Mouse (Mus musculus): ENCODE measurements at regions not wholly inside any gene's neighbourhood (a gene's known extent, or its start where the extent isn't known, plus 50 kb on each side); places are given as distances from the start of the nearest gene placed in this dataset.

GRCm38 (mm10) chr10:54601993-54602392, 525.6 kb upstream of the Man1a start:
- DNase-seq (ENCODE audit: extremely low spot score in 1 of 2, low spot score in 1 of 2), result no peak

GRCm38 (mm10) chr10:54595072-54595471, 518.7 kb upstream of the Man1a start:
- no peak for DNase-seq (ENCODE audit: extremely low spot score in 1 of 2, low spot score in 1 of 2)

DNA sequence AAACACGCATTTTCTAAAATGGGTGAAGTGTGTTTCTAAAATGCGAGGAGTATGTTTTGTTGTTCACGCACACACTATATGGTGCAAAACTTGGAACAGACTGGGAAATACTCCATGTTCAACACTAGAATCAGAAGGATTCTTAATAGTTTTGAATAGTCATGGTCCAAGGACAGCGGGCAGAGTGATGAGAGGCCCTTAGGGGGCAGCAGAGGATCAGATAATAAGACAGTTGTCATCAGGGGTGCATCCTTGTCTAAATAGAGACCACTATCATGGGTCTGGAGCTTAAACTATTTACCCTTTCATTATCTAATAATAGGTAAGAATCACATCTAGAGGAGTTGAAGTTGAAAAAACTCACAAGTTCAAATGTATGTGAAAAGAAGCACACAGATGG, 482.2 kb upstream of the Man1a start:
- peak in 1 of 2 experiments; percentile 37 for DNase-seq (ENCODE audit: extremely low spot score in 1 of 2, low spot score in 1 of 2)

DNA sequence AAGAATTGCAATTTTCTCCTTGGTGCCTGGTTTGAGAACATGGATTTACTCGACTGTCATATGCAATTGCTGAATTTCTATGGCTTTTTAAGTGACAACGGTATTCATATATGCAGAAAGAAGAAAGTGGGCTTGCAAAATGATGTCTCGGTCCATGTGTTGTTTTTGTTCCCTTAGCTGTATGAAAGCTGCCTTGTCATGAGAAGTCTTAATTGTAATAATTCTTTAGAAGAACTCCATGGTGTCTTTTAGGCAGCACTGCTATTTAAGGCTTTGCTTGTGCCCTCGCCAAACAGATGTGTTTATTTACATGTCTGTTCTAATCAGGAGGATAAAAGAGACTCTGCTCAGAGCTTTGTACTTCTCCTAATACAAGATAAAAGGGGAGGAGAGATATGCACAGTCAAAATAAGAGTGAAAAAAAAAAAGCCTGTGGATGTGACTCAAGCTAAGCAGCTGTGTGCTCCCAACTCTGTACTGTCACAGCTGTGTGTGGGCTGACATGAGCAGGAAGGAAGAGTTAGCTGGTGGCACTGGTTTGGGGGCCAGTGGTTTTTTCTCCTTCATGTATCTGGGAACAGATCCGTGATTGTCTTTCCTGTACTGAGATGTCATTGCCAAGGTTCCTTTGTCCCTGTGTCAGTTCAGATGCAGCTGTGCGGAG, 475.5 kb upstream of the Man1a start:
- peak in 1 of 2 experiments; percentile 54 for DNase-seq (ENCODE audit: extremely low spot score in 1 of 2, low spot score in 1 of 2)

DNA sequence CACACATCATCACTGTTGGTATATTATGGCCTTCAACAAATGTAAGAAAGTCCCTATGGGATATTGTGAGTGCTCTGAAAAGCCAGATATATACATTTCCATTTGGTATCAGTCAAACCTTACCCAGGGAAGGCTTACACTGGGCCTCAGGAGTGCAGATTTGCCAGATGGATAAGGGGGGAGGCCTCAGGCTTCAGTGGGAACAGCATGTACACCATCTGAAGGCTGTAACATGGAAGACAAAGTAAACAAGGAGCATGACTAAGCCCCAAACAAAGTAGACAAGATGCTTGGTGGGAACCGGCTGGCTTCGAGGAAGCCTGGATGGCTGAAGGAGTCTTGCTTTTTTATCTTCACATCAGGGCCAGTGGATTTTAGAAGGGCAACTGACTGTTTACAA, 474.3 kb upstream of the Man1a start:
- no peak for DNase-seq (ENCODE audit: extremely low spot score in 1 of 2, low spot score in 1 of 2)

- no peak for DNase-seq (ENCODE audit: extremely low spot score in 1 of 2, low spot score in 1 of 2)
Measured at GRCm38 (mm10) chr10:54548977-54549376, 472.6 kb upstream of the Man1a start.

- no peak for DNase-seq (ENCODE audit: extremely low spot score in 1 of 2, low spot score in 1 of 2)
Measured at GRCm38 (mm10) chr10:54548526-54548925, 472.1 kb upstream of the Man1a start.

DNA sequence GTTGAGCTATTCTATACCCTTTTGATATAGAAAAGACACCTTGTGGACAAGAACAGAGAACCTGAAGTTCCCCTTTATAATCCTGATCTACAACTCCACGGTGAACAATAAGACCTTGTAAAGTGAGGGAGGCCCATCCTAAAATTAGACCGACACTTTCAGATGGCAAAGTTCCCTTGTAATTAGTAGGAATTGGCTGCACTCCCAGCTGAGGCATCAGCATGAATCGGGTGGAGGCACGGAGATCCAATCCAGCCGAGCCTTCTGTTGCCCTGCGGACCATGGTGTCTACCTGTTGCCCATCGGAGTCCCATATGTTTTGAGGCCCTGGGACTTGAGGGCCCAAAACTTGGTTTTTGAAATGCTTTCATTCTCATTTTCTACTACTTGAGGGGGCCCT, 456.2 kb upstream of the Man1a start:
- no peak for DNase-seq (ENCODE audit: extremely low spot score in 1 of 2, low spot score in 1 of 2)

DNA sequence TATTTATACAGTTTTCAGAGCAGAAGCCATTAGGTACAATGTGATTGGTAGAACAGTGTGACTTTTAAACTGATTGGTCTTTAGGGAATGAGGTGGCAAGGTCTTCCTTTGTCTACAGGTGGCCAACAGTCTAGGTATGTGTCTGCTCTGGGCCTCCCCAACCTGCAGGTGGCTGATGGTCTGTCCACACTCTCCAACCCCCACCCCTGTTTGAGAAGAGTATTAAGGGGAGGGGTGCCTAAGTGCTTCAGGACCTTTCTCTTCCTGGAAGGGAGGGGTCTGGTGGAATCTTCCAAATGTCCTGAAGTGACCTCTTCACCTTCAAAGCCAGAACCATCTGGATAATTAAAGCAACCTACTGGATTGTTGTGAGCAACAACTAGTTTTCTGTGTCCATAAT, 434.4 kb upstream of the Man1a start:
- DNase-seq (ENCODE audit: extremely low spot score in 1 of 2, low spot score in 1 of 2), result no peak

DNA sequence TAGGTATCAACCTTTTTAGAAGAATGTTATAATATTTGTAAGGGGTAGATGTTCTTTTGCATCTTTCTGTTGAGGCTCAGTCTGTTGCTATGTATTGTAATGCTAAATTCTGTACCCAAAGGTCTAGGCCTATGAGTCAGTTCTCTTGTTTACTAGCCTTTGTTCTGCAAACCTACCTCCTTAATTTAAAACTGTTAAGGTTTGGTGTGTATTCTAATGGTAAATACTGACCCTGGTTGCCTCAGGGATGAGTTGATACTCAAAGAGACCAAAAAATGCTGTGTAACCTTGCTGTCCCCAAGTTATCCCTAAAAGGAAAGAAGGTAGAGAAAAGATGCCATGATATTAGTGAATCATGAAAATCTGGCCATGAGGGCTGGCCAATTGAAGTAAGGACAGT, 433.4 kb upstream of the Man1a start:
- DNase-seq (ENCODE audit: extremely low spot score in 1 of 2, low spot score in 1 of 2), result no peak
